Mouse (Mus musculus): ENCODE results near the gene Caprin2. TPM values are rescaled to one million over a fixed set of nuclear protein-coding genes. Genes with fewer than 3 reads are reported as not detected.
A peak's percentile ranks its signal among the peaks of the same experiment; 100 is the strongest.
"Not testable (repeated sequence)": the region's sequence is repeated elsewhere in the genome, so short reads cannot be mapped to it uniquely, and the experiment has no call there.

The Caprin2 gene
- total and polyA plus RNA-seq, 2 experiments from 2014 or later: 6.5 to 18.0 TPM

DNA sequence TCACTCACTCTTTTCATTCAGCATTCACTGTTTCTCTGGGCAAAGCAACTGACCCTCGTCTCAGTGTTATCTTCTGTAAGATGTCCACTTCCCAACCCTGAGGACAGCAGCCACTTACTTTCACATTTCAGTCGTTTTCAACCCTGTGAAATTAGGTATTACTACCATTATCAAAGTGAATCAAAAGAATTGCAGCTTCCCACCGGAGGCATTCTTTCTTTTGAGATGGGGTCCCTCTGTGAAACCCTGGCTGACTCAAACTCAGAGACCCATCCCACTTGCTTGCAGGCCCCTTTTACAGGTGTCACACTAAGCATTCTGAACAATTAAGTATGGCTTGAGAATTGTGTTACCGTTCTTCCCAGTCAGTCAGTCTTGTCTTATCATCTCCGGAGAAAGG is 45.8 kb upstream of the Caprin2 start:
- Histone ChIP-seq H3K27me3 (ENCODE audit: insufficient read depth, low read length) (no peaks in the 10 kb centered on the region), H3K9me3 (ENCODE audit: low read length) (no peaks in the 10 kb centered on the region), H3K4me3 (ENCODE audit: low read depth, low read length) (no peak overlapping the region), H3K9ac (replicated peaks; ENCODE audit: low read length, poor library complexity, severe bottlenecking) (no peak overlapping the region), H3K4me1 (ENCODE audit: insufficient read depth, low read length) (0 out of 2 replicates have a peak, but pooled peaks cover 3% of the 10 kb centered on the region), H3K27ac (ENCODE audit: low read depth, low read length) (no peak overlapping the region), H3K4me2 (ENCODE audit: low read depth, low read length, poor library complexity, severe bottlenecking) (no peak overlapping the region), H3K36me3 (ENCODE audit: insufficient read depth, low read length) (no peaks in the 10 kb centered on the region)
- TF ChIP-seq CTCF (IDR thresholded peaks at IDR 0.05): no peak
- DNase-seq (ENCODE audit: low spot score) (no peak), ATAC-seq (ENCODE audit: low FRiP score) (no peak)
- 49% methylated on average over 5 of the region's 5 CpGs for WGBS

- not testable (repeated sequence) for ATAC-seq (ENCODE audit: low FRiP score); H3K27ac ChIP-seq (ENCODE audit: low read depth, low read length); DNase-seq (ENCODE audit: low spot score); H3K36me3 ChIP-seq (ENCODE audit: insufficient read depth, low read length); H3K27me3 ChIP-seq (ENCODE audit: insufficient read depth, low read length); H3K4me3 ChIP-seq (ENCODE audit: low read depth, low read length); H3K4me1 ChIP-seq (ENCODE audit: insufficient read depth, low read length); H3K9me3 ChIP-seq (ENCODE audit: low read length); H3K9ac ChIP-seq (replicated peaks; ENCODE audit: low read length, poor library complexity, severe bottlenecking); H3K4me2 ChIP-seq (ENCODE audit: low read depth, low read length, poor library complexity, severe bottlenecking)
- peak; percentile 53; the same call in 1 of the 2 replicates for TF ChIP-seq CTCF (IDR thresholded peaks at IDR 0.05)
- 98% methylated on average over 2 of the region's 3 CpGs for WGBS
Measured at GRCm38 (mm10) chr6:148940383-148940782, 44.3 kb upstream of the Caprin2 start.

GRCm38 (mm10) chr6:148937693-148938092 is 41.7 kb upstream of the Caprin2 start:
- Histone ChIP-seq H3K36me3 (ENCODE audit: insufficient read depth, low read length) (no peaks in the 10 kb centered on the region), H3K4me1 (ENCODE audit: insufficient read depth, low read length) (no peaks in the 10 kb centered on the region), H3K4me3 (ENCODE audit: low read depth, low read length) (no peak overlapping the region), H3K27me3 (ENCODE audit: insufficient read depth, low read length) (no peaks in the 10 kb centered on the region), H3K27ac (ENCODE audit: low read depth, low read length) (no peak overlapping the region), H3K9ac (replicated peaks; ENCODE audit: low read length, poor library complexity, severe bottlenecking) (no peak overlapping the region), H3K9me3 (ENCODE audit: low read length) (no peaks in the 10 kb centered on the region), H3K4me2 (ENCODE audit: low read depth, low read length, poor library complexity, severe bottlenecking) (no peak overlapping the region)
- ATAC-seq (ENCODE audit: low FRiP score): no peak
- no peak for TF ChIP-seq CTCF (IDR thresholded peaks at IDR 0.05)
- DNase-seq (ENCODE audit: low spot score): no peak
- WGBS: 62% methylated on average over 1 of the region's 1 CpGs

DNA sequence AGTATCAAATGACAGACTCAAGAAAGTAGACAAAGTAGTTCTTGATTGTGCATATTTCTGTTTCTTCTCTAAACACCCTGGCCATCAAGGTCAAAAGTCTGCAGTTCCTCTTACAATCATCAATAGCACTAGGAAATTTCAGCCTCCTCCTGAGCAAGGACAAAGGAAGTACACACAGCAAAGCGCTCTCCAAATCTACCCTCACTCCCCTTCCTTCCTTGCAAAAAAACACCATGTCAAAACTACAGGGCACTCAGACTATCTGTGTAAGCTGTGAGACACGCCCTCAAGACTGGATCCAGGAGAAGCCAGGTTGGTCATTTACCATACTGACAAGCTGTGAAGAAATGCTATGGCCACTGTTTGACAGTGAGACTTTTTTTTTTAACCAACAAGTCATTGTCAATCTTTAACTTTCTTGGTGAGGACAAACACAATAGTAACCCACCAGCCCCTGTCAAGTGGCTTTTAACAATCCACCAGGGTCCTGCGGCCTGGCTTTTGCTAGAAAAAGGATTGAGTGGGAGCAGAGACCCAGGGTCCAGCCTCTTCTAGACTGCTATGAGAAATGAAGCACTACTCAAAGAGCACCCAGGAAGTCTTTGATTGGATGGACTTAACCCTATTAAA is 39.0 kb upstream of the Caprin2 start:
- ATAC-seq (ENCODE audit: low FRiP score): no peak
- no peak overlapping the region for H3K4me2 ChIP-seq (ENCODE audit: low read depth, low read length, poor library complexity, severe bottlenecking)
- no peaks in the 10 kb centered on the region for H3K9me3 ChIP-seq (ENCODE audit: low read length)
- H3K27me3 ChIP-seq (ENCODE audit: insufficient read depth, low read length): no peaks in the 10 kb centered on the region
- no peaks in the 10 kb centered on the region for H3K4me1 ChIP-seq (ENCODE audit: insufficient read depth, low read length)
- no peak overlapping the region for H3K27ac ChIP-seq (ENCODE audit: low read depth, low read length)
- H3K36me3 ChIP-seq (ENCODE audit: insufficient read depth, low read length): no peaks in the 10 kb centered on the region
- H3K4me3 ChIP-seq (ENCODE audit: low read depth, low read length): no peak overlapping the region
- WGBS: 72% methylated on average over 3 of the region's 3 CpGs
- no peak for DNase-seq (ENCODE audit: low spot score)
- no peak overlapping the region for H3K9ac ChIP-seq (replicated peaks; ENCODE audit: low read length, poor library complexity, severe bottlenecking)
- no peak for TF ChIP-seq CTCF (IDR thresholded peaks at IDR 0.05)

GRCm38 (mm10) chr6:148931281-148931680 is 35.2 kb upstream of the Caprin2 start:
- WGBS: 89% methylated on average over 6 of the region's 6 CpGs
- Histone ChIP-seq H3K4me2 (ENCODE audit: low read depth, low read length, poor library complexity, severe bottlenecking) (no peak overlapping the region), H3K27ac (ENCODE audit: low read depth, low read length) (no peak overlapping the region), H3K4me1 (ENCODE audit: insufficient read depth, low read length) (no peaks in the 10 kb centered on the region), H3K36me3 (ENCODE audit: insufficient read depth, low read length) (no peaks in the 10 kb centered on the region), H3K27me3 (ENCODE audit: insufficient read depth, low read length) (no peaks in the 10 kb centered on the region), H3K4me3 (ENCODE audit: low read depth, low read length) (no peak overlapping the region), H3K9me3 (ENCODE audit: low read length) (no peaks in the 10 kb centered on the region), H3K9ac (replicated peaks; ENCODE audit: low read length, poor library complexity, severe bottlenecking) (no peak overlapping the region)
- peak; percentile 35 for TF ChIP-seq CTCF (IDR thresholded peaks at IDR 0.05)
- ATAC-seq (ENCODE audit: low FRiP score): no peak
- peak; percentile 10 for DNase-seq (ENCODE audit: low spot score)

GRCm38 (mm10) chr6:148918841-148919398 is 22.9 kb upstream of the Caprin2 start:
- DNase-seq (ENCODE audit: low spot score): no peak
- no peak for TF ChIP-seq CTCF (IDR thresholded peaks at IDR 0.05)
- ATAC-seq (ENCODE audit: low FRiP score): no peak
- Histone ChIP-seq H3K27ac (ENCODE audit: low read depth, low read length) (no peak overlapping the region), H3K4me1 (ENCODE audit: insufficient read depth, low read length) (no peaks in the 10 kb centered on the region), H3K9ac (replicated peaks; ENCODE audit: low read length, poor library complexity, severe bottlenecking) (no peak overlapping the region), H3K4me2 (ENCODE audit: low read depth, low read length, poor library complexity, severe bottlenecking) (no peak overlapping the region), H3K4me3 (ENCODE audit: low read depth, low read length) (no peak overlapping the region), H3K27me3 (ENCODE audit: insufficient read depth, low read length) (no peaks in the 10 kb centered on the region), H3K36me3 (ENCODE audit: insufficient read depth, low read length) (no peaks in the 10 kb centered on the region), H3K9me3 (ENCODE audit: low read length) (no peaks in the 10 kb centered on the region)

Measured in midbrain, postnatal 0 days (tissue).